Mouse (Mus musculus) MN1 (cell line): ENCODE measurements around the gene Cacng4.

ENCODE experiments used
- DNase-seq: peaks from one replicate; pipeline ENCODE4 v3.0.0-alpha.2; 2016; ENCODE audit warnings: low spot score

Gene Cacng4

DNA sequence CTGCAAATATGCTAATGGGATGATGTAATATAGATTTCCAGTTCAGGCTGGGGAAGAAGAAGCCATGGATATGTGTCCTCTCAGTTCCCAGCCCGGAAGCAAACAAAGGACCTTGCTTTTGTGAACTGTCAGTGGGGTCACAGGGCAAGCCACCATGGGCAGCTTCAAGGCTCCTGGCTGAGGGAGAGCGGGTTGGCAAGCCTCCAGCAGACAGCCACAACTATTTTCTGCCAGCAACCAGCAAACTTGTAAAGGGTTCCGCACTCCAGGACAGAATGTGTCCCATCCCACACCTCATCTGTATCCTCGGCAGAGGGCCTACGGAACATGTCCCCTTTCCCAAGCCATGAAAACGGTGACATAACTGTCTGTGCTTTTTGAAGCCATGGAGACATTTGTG, 22.4 kb downstream of the Cacng4 start:
- DNase-seq, result no peak

DNA sequence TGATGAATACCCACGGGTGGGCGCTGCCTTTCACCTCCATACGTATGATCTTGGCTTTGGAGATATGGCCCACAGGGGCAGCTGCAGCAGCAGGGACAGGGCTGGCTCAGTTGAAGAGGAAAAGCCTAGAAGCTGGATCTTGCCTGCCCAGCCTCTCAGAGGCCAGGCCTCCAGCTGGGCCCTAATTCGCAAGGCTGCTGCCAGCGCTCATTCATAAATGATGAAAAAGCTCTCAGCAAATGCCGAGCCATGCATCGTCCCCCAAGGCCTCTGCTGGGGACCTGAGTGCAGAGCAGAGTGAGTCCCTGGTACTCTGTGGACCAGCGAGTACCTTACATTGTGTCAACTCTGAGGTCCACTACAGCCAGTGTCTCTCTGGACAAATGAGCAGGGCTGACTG, 26.0 kb downstream of the Cacng4 start:
- DNase-seq, result no peak

DNA sequence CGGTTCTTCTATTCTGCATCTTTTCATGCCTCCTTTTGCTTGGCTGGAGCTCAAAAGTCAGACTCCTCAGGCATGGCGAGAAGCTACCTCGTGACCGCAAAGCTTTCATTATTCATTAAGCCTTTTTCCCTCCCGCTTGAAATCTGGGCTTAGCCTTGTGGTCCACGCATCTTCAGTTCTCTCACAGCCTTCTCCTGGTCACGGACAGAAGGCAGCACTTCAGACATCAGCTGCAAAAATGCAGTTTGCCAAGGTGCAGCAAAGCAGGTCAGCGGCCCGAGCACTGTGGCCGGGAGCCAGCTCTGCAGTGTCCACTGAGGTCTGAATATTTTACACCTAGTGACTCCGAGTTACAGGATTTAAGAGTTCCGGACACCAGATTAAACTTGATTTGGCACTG, 27.4 kb downstream of the Cacng4 start:
- no peak for DNase-seq

DNA sequence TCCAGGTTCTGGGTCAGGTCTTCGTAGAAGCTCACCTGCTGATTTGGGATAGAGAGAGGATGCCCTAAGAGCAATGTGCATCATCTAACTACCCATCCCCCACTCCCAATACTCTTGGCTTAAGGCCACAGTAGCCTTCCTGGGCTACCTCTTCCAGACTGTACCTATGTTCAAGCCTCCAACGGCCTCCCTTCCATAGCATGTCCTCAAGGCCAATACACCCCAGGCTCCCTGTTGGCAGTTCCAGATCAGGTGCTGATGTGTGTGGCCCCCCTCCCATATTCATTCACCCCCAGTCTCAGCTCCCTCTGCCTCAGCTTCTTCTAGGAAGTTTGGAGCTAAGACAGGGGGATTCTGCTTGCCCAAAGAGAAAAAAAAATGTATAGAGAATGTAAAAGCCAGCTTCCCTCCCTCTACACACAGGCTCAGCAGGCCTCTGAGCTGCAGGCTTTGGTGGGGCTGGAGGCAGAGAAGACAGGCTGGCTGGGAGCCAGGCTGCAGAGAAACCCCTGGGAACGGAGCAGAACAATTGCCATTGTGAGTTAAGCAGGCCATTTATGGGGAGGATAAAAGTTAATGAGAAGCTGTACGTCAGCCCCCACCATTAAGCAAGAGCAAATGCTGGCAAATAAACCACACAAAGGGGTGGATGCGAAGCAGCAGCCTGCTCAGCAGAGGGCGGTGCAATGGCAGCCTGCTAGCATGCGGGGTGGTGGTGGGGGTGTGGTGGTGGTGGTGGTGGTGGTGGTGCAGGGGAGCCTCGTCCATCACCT, 31.5 kb downstream of the Cacng4 start:
- DNase-seq, result peak; percentile 43

DNA sequence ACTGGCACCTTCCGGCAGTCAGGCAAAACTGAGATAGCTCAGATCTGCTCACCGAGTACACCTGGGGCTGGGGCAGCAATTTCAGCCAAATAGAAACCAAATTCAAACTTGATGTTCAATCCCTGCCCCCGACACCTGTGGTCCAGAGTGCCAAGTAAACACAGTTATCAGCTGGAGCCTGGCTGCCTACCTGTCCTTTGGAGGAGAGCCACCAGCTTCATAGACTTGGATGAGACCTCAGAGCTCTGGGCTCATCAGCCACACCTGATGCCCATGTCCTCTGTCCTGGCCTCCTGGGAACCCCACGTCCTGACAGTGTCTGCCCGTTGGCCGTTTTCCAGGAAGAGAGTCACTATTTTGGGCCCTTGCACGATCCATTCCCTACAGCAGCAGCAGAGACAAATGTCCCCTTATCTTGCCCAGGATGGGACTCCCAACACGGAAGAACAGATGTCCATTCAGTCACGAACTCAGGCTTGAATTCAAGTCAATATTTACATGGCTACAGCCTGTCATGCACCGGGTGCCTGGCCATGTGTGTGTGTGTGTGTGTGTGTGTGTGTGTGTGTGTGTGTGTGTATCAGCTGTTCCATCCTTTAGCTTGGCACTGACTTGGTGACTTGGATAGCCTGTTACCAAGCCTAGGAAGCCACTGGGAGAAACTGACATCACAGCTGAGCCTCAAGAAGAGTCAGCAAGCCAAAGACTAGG, 32.4 kb downstream of the Cacng4 start:
- no peak for DNase-seq

DNA sequence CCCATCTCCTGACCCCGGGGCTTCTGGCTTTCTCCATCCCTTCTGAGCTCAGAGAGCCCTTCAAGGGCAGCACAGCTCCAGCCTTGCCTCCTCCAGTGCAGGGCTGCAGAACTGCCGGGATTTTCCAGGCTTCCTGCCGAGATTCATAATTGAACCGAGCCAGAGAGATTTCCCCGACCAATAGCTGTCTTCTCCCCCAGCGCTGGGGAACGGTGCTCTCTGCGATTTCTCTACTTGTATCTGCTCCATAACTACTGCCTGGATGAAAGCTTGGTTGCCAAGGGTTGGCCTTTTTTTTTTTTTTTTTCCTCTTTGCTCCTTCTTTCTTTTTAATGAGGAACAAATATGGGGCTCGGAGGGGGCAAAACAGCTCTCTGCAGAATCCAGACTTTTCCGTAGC, 34.4 kb downstream of the Cacng4 start:
- DNase-seq, result no peak

DNA sequence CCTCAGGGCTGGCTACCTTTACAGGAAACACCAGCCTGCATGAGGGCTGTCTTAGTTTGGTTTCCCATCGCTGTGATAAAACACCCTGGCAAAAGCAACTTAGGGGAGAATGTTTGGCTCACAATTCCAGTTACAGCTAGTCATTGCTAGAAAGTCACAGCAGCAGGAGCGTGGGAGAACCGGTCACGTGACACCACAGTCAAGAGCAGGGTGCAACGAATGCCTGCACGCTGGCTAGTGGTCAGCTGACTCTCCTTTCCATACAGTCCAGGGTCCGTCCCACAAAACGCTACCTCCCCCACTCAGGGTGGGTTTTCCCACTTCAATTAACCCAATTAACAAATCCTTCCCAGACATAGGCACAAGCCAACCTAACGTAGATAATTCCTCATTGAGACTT, 34.8 kb downstream of the Cacng4 start:
- DNase-seq, result no peak

DNA sequence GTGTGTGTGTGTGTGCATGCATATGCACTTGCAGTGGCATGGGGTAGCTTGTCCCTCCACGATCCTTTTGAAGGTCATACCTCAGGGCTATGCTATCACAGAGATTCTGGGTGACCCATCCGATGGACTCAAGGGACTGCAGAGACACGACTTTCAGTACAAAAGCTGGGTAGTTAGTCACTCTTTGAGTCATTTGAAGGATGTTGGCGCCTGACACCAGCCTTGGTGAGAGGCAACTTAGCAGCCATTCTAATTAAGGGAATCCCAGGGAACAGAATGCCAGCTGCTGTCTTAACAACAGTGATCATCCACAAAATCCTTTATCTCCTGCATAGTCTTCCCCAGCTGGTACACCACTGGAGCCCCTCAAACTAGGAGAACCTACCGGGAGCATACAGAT, 45.2 kb downstream of the Cacng4 start:
- DNase-seq, result no peak

DNA sequence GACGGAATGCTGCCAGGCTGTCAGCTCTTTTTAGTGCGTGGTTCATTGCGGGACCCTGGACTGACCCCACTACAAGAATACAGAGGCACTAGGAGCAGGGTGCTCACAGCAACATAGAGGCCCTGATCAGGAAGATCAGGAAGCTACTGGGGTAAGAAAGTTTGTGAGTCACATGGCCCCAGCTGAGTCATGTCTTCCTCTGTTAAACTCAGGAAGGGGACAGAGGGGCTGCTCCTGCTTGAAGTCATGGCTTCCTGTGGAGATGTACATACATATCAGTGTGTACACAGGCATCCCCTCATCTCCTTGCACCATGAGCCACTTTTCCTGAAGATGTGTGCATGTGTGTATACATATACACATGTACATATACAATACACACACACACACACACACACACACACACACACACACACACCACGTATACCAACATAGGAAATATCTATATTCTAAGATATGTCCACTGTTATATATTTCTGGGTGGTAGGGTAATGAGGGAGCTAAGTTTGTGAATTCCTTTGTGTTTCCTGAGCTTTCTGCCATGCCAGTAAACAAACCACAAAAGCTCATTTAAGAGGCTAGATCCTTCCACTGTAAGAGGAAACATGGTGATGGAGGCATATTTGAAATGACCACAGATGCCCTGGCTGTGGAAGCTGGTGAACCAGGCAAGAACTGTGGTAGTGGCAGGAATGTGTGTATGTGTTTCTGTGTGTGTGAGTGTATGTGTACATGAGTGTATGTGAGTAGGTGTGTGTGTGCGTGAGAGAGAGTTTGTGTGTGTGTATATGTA, 45.9 kb downstream of the Cacng4 start:
- no peak for DNase-seq

DNA sequence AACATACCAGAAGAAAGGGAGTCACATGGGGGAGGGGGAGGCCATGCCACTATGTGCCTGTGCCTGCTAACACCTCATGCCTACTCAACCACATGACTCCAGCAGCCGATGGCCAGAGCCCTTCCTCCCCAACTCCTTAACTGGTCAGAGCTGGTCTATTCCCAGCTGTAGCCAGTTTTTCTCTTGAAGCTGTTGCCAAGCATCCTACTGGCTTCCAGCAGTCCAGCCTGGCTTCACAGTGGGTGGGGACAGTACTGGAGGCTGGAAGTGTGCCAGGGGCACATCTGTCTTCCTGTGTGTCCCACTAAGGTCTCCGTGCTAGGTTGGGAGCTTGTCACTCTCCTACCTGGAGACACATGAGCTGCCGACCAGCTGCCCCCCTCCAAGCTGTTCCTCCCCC, 51.3 kb downstream of the Cacng4 start:
- DNase-seq, result no peak

DNA sequence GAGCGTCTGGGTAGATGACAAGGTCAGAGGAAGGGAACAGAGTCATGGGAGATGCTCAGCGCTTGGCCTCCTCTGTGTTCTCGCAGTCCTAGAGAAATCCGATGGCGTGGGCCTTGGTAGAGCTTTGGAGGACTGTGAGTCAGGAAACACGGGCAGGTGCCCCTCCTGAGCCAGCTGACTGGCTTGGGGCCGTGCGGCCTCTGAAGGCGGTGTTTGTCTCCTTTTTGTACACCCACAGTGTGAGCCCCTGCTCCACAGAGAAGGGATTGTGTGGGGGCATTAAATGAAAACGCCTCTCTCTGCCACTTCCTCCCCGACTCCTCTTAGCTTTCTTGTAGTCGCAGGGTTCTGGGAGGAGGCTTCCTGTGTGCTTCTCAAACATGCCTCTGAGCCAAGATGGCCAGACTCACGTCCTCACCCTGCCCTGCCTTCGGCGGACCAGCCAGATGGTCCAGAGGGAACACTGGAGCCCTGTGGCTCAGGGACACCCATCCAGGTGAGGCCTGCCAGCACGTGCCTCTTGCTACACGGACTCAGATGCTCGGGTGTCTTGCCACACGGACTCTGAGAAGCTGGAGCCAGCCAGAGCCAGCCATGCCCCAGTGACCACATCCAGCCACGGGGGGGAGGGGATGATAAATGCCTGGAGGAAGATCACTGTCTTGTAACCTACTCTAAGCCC, 55.8 kb downstream of the Cacng4 start:
- DNase-seq, result no peak

DNA sequence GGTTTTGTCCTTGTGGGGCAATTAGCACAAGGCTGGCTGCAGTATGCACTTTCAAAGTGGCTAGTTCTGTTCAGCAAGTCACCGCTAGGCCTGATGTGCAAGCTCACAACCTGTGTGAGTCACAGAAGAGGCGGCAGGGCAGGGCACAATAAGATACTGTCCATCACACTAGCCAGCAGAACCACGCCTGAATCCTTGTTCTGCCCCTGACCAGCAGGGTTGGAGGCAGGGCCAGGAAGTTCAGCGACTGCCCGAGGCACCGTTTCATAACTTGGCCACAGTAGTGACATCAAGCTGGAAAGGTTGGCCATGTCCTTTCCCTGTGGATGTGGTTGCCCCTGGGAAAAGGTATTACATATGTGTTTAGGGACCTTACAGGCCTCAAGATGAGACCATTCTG, 56.5 kb downstream of the Cacng4 start:
- DNase-seq, result no peak

DNA sequence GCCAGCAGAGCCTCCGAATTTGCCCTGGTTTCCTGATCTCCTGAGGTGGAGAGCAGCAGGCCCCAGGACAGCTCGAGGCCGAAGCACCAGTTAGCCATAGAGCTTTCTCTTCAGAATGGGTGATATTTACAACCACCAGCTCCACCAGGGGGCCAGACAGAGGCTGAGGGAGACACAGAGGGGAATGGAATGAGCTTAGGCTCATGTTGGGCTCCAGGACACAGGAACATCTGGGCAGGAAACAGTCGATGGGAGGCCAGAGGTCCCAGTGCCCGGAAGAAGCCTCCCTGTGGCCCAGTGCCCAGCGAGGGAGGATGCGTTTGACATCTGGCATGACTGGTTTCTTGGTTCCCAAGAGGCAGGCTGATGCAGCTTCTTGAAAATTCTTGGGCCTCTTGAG, 60.2 kb downstream of the Cacng4 start:
- DNase-seq, result peak; percentile 66

DNA sequence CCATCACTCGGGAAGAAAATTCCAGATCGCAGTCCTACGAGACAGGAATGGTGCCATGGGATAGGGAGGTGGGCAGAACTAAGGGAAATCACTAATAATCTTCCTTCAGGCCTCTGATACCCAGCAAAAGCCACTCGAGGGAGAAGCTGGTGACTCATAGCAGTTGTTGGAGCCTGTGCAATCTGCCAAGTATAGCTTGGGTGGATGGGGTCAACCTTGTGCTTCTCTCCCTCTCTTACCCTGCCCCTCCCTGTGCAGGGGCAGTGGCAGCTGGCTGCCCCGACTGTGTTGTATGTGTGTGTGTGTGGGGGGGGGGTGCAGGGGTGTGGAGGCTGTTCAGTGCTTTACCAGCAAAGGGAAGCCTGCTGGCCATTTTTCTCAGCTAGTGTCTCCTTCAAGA, 62.9 kb downstream of the Cacng4 start:
- peak; percentile 25 for DNase-seq

DNA sequence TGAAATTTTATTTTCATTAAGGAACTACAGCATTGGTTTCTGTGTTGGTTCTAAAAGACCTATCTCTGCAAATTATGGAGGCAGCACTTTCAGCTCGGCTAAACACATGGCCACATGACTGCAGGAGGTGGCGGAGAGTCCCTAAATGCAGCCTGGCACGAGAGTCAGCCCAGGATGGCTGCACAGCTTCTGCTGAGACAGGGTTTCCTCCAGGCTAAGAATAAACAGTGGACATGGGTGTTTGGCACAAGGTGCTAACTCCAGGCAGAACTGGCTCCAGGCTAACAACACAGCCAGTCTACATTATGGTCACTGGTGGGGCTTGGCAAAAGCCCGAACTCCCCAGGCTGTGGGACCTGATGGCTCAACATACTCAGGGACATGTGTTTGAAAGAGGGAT, 63.4 kb downstream of the Cacng4 start:
- DNase-seq, result no peak

DNA sequence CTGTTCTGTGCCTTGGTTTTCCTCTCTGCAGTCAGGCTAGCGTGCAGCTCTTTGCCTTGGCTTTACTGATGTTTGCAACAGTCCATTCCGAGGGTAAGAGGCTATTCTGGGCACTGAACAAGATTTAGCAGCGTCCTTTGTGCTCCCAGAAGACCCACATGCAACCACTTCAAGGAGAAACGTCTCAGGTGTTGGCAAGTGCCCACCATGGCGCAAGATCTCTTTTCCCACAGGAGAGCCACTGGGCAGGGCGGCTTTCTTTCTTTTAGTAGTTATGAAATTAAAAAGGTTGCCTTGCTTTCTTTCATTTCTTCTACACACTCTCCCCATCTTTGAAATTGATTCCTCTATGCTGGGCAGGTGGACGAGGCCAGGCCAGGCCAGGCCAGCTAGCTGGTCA, 65.2 kb downstream of the Cacng4 start:
- DNase-seq, result no peak

DNA sequence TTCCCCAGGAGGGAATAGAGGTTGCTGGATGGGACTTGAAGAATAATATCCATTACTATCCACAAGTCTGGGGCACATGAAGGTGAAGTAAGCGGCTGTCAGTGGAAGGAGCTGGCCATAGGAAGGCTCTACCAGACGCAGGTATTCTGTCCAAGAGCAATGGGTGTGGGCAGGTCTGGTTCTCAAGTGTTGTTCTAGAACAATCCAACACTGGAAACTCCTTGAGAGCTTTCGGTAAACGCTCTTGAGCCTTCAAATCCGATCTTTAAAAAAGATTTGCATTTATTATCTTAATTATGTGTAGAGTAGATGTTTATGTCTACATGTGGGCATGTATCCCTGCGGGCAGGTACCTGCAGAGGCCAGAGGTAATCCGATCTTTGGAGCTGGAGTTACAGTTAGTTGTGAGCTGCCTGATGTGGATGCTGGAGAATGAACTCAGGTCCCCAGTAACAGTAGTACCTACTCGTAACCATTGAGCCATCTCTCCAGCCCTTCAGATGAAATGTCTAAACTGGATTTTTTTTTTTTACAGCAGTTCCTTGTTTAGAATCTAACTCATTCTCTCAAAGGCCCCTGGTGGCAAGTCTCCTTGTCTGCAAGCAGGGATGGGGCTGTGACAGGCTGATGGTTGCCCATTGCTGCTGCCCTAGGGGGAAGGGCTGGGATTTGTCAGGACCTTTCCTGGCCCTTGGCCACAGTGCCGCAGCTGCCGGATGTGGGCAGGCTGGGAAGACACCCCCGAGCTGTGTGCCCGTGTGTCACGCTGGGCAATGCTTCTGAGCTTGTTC, 66.1 kb downstream of the Cacng4 start:
- peak; percentile 33 for DNase-seq

DNA sequence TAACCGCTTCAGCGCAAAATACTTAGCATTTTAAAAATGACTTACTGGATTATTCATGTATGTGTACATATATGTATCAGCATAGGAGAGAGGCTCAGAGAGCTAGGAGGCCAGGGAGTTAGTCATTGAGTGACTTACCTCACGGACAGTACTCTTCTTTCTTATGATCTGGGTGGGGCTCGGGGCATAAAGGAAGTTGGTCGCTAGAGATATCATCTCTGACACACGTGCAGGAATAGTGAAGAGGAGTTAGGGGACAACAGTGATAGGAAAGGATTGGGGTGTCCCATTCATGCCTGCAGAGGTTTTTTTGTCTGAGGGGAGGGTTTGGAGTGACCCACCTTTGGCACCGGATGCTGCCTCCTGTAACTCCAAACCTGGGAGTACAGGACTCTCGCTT, 69.8 kb downstream of the Cacng4 start:
- DNase-seq, result no peak

DNA sequence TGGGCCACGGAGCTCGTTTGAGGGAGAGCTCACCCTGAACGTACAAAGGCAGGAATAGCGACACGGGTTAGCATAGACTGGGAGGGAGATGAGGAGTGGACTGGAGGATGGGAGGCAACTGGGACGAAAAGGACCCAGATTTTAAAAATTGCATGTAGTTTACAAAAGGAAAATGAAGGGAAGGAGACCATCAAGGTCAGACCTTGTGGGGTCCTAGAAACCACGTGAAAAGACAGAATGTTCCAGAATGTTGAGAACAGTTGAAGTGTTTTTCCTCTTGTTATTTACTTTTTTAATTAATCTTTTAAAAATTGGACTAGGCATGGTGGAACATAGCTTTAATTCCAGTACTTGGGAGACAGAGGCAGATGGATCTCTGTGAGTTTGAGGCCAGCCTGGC, 73.3 kb downstream of the Cacng4 start:
- DNase-seq, result no peak

DNA sequence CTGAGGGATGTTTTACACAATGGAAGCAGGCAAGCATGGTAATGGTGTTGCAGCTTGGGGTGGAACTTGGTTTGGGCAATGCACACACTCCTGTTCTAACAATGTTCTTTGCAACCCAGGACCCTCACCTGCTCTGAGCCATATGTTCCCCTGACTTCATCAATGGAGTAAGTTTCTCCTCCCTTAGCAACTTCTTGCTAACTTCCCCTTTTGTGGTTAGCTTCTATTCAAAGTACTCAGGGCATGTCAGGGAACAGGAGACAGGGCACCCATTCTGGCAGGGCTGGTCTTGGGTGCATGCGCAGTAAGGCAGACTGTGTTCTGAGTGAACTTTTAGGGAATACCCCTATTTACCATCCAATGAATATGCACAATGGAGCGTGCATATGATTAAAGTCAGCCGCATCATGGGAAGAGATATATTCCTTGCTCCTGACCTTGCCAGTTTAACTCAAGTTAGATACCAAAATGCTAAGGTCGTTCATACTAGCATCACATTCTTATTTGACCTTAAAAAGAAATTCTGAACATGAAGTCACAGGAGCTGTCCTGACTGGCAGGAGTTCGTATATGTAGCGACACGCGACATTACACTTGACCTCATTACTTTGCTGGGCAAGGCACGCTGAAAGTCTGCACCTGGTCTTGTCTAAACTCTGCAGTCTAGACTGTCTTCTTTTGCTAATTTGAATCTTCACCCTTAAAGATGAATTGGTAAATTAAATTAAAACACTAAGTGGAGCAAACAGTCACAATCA, 73.9 kb downstream of the Cacng4 start:
- no peak for DNase-seq
